Mouse (Mus musculus) urinary bladder, postnatal 25 days (tissue): ENCODE data around the gene Ap3m1.

Source experiments
- DNase-seq: peaks from one replicate; pipeline ENCODE4 v3.0.0; 2022; ENCODE audit warnings: low spot score

Ap3m1 gene

GRCm38 (mm10) chr14:21013800-21014334, 38.4 kb downstream of the Ap3m1 start:
- no peak for DNase-seq

GRCm38 (mm10) chr14:20999617-21000016, 52.7 kb downstream of the Ap3m1 start:
- DNase-seq: no peak

- no peak for DNase-seq
Observed at GRCm38 (mm10) chr14:20997548-20997947, 54.8 kb downstream of the Ap3m1 start.

GRCm38 (mm10) chr14:20996361-20996760, 55.9 kb downstream of the Ap3m1 start:
- no peak for DNase-seq

GRCm38 (mm10) chr14:20995497-20995896, 56.8 kb downstream of the Ap3m1 start:
- DNase-seq: no peak

GRCm38 (mm10) chr14:20994475-20994874, 57.8 kb downstream of the Ap3m1 start:
- DNase-seq: no peak

- DNase-seq: peak; percentile 32
Observed at GRCm38 (mm10) chr14:20993067-20993691, 59.1 kb downstream of the Ap3m1 start.

GRCm38 (mm10) chr14:20991492-20991891, 60.8 kb downstream of the Ap3m1 start:
- no peak for DNase-seq

- DNase-seq: no peak
Observed at GRCm38 (mm10) chr14:20985482-20985881, 66.8 kb downstream of the Ap3m1 start.

GRCm38 (mm10) chr14:20983832-20984231, 68.5 kb downstream of the Ap3m1 start:
- DNase-seq: no peak
